Mouse (Mus musculus) intestine, embryonic 15.5 days (tissue): ENCODE results near the gene H13. TPM values are rescaled to one million over a fixed set of nuclear protein-coding genes. Genes with fewer than 3 reads are reported as not detected.

ENCODE experiments used
- ATAC-seq: fragments of 200-750 bp; cut with Nextera tagmentation; 2 replicates; pipeline ENCODE4 v1.8.0; 2017; ENCODE audit warnings: moderate TSS enrichment, moderate library complexity
- H3K27ac ChIP-seq: fragments of 300-500 bp; sonication (generic); 2 replicates; pipeline ENCODE4 v1.5.1; 2015; ENCODE audit warnings: mild to moderate bottlenecking, inconsistent platforms
- H3K27me3 ChIP-seq: fragments of 300-500 bp; sonication (generic); replicated peaks from 2 replicates; pipeline ENCODE4 v1.6.1; 2015; ENCODE audit warnings: inconsistent platforms
- H3K36me3 ChIP-seq: fragments of 300-500 bp; sonication (generic); 2 replicates; pipeline ENCODE4 v1.6.1; 2015; ENCODE audit warnings: inconsistent platforms
- H3K4me1 ChIP-seq: fragments of 300-500 bp; sonication (generic); replicated peaks from 2 replicates; pipeline ENCODE4 v1.6.1; 2015; ENCODE audit warnings: inconsistent platforms
- H3K4me2 ChIP-seq: fragments of 300-500 bp; sonication (generic); replicated peaks from 2 replicates; pipeline ENCODE4 v1.6.1; 2015; ENCODE audit warnings: mild to moderate bottlenecking, inconsistent platforms
- H3K4me3 ChIP-seq: fragments of 300-500 bp; sonication (generic); replicated peaks from 2 replicates; pipeline ENCODE4 v1.5.1; 2015; ENCODE audit warnings: inconsistent platforms
- H3K9ac ChIP-seq: fragments of 300-500 bp; sonication (generic); 2 replicates; pipeline ENCODE4 v1.6.1; 2015; ENCODE audit warnings: inconsistent platforms
- H3K9me3 ChIP-seq: fragments of 300-500 bp; sonication (generic); 2 replicates; pipeline ENCODE4 v1.6.1; 2016; ENCODE audit warnings: inconsistent platforms
- WGBS: fragments of 180-500 bp; shearing (Covaris S2); methylation state at CpG from one replicate; pipeline ENCODE4 v1.1.7; 2015; 5-methylcytosine and 5-hydroxymethylcytosine counted together
- polyA plus RNA-seq: library from polyadenylated mRNA; unstranded; fragments of >200 nt; fragmentation: Nextera tagmentation; extraction: Ambion mirVana; gene quantifications from 2 replicates; pipeline ENCODE4 v1.2.1, GENCODE M21; 2015

Gene H13
- polyA plus RNA-seq, 1 experiment from 2014 or later = 115 TPM

DNA sequence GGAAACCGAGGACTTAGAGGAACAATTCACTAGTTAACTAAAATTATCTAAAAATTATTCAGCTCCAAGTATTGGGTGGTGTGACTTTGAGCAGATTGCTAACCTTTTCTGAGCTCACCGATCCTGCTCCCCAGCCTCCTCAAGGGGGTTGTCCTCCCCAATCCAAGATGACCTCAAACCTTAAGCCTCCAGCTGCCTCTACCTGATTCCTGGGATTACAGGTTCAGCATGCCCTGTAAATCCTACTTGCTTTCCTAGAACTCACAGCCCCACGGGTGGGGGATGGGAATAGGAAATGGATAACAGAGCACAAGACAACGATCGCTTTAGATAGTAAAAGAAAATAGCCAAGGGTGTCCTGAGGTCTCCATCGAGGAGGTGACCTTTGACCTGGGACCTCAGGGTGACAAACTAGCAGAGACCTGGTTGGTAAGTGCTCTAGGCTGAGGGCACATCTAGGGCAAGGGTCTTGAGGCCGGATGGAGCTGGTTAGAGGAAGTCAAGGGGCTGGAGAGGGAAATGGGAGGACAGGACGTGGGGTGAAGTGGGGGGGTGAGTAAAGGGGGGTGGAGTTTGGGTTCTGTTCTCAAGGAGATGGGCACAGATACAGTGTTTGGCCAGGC, 59.9 kb downstream of the H13 start:
- Histone ChIP-seq H3K9me3 (no peaks in the 10 kb centered on the region), H3K4me1 (peaks cover 65% of the 10 kb centered on the region), H3K4me2 (peak overlapping the region; percentile 32; the same call in 1 of the 2 replicates), H3K36me3 (no peaks in the 10 kb centered on the region), H3K4me3 (no peak overlapping the region), H3K27me3 (no peaks in the 10 kb centered on the region), H3K27ac (peak overlapping the region; percentile 77), H3K9ac (no peak overlapping the region)
- ATAC-seq = no peak; the same call in 1 of the 2 replicates
- 30% methylated on average over 8 of the region's 8 CpGs for WGBS

DNA sequence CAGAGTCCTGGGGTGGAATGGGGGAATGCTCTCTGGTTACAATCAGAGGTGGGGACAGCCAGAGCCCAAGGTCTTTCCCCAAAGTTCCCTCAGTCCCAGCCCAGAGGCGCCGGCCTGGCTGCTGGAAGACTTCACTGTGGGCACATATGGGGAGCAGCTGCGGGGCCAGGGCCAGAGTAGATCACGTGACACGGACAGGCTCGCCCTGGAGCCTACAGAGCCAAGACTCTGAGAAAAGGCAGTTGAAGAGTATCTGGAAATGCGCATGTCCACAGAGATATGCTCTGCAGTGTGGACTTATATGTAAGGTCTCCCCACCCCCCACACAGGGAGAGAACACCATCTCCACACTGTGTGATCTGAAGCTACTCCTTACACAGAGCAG, 60.4 kb downstream of the H13 start:
- no peaks in the 10 kb centered on the region for H3K36me3 ChIP-seq
- 22% methylated on average over 7 of the region's 7 CpGs for WGBS
- H3K27ac ChIP-seq = peak overlapping the region; percentile 77
- H3K27me3 ChIP-seq = no peaks in the 10 kb centered on the region
- no peak overlapping the region for H3K4me3 ChIP-seq
- H3K4me1 ChIP-seq = peaks cover 65% of the 10 kb centered on the region
- ATAC-seq = peak; percentile 72
- H3K9ac ChIP-seq = peak overlapping the region; percentile 1; the same call in 1 of the 2 replicates
- H3K4me2 ChIP-seq = peak overlapping the region; percentile 32; the same call in 1 of the 2 replicates
- H3K9me3 ChIP-seq = no peaks in the 10 kb centered on the region

DNA sequence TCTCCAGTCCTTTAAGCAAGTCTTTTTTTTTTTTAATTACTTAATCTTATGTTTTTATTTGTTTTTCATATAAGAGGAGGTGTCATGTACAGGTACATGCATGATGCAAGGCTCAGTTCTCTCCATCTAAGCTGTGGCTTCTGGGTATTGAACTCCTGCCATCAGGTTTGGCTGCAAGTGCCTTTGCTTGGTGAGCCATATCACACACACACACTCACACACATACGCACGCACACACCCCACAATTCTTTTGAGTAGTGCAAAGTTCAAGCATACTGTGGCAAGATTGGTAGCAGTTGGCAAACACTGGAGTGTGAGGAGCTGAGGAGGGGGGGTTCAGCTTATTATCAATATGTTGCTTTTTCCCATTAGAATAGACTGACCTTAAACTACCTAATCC, 63.9 kb downstream of the H13 start:
- H3K27me3 ChIP-seq = no peaks in the 10 kb centered on the region
- H3K27ac ChIP-seq = peak overlapping the region; percentile 28; the same call in 1 of the 2 replicates
- H3K36me3 ChIP-seq = no peaks in the 10 kb centered on the region
- H3K4me3 ChIP-seq = no peak overlapping the region
- 75% methylated on average over 2 of the region's 2 CpGs for WGBS
- ATAC-seq = no peak
- H3K9me3 ChIP-seq = no peaks in the 10 kb centered on the region
- peaks cover 51% of the 10 kb centered on the region for H3K4me1 ChIP-seq
- no peak overlapping the region for H3K4me2 ChIP-seq
- no peak overlapping the region for H3K9ac ChIP-seq

- peak overlapping the region; percentile 76 for H3K4me3 ChIP-seq
- no peak overlapping the region for H3K9ac ChIP-seq
- peaks cover 46% of the 10 kb centered on the region for H3K4me1 ChIP-seq
- peak overlapping the region; percentile 86 for H3K4me2 ChIP-seq
- no peaks in the 10 kb centered on the region for H3K9me3 ChIP-seq
- H3K36me3 ChIP-seq = no peaks in the 10 kb centered on the region
- WGBS = 9% methylated on average over 10 of the region's 10 CpGs
- H3K27ac ChIP-seq = peak overlapping the region; percentile 95
- no peaks in the 10 kb centered on the region for H3K27me3 ChIP-seq
- no peak for ATAC-seq
Observed at GRCm38 (mm10) chr2:152734501-152734900, 65.2 kb downstream of the H13 start.

DNA sequence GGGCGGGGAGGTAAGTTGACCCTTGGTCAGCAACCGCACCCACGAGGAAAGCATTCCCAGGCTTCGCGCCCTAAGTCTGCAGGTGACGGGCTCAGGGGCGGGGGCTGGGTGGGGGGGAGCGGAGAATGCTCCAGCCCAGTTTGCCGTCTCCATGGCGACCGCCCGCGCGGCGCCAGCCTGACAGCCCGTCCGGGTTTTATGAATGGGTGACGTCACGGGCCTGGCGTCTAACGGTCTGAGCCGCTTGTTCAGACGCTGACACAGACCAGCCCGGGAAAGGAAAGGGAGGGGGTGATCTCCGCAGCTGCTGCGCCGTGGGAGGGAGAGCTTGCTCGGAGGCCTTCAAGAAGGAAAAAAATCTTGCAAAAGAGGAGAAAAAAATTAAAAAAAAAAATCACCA, 65.7 kb downstream of the H13 start:
- peaks cover 41% of the 10 kb centered on the region for H3K4me1 ChIP-seq
- peak overlapping the region; percentile 86 for H3K4me2 ChIP-seq
- WGBS = under 1% methylated on average over 28 of the region's 28 CpGs
- peak overlapping the region; percentile 40; the same call in 1 of the 2 replicates for H3K9ac ChIP-seq
- peak overlapping the region; percentile 95 for H3K27ac ChIP-seq
- no peaks in the 10 kb centered on the region for H3K27me3 ChIP-seq
- H3K9me3 ChIP-seq = no peaks in the 10 kb centered on the region
- H3K36me3 ChIP-seq = no peaks in the 10 kb centered on the region
- H3K4me3 ChIP-seq = peak overlapping the region; percentile 76
- peak; percentile 80 for ATAC-seq

DNA sequence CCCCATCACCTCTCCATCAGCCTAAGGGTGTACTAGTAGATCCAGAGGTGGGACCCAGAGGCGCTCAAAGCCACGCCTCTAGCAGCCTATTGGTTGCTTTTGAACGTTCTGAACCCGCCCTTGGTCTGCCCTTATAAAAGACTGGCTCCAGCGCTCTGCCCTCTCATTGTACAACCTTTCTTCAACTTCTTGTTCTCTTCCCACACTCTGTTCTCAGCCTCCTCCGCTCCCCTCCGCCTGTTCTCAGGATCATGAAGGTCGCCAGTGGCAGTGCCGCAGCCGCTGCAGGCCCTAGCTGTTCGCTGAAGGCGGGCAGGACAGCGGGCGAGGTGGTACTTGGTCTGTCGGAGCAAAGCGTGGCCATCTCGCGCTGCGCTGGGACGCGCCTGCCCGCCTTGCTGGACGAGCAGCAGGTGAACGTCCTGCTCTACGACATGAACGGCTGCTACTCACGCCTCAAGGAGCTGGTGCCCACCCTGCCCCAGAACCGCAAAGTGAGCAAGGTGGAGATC, 66.9 kb downstream of the H13 start, which contains the start of gene Id1:
Gene Id1 (plus strand): TSS at position 162 of the 512 bp plus-strand sequence.
- no peaks in the 10 kb centered on the region for H3K36me3 ChIP-seq
- WGBS = under 1% methylated on average over 28 of the region's 28 CpGs
- no peaks in the 10 kb centered on the region for H3K9me3 ChIP-seq
- no peaks in the 10 kb centered on the region for H3K27me3 ChIP-seq
- peak within 1 kb of the TSS; percentile 95 for H3K27ac ChIP-seq
- peaks cover 44% of the 10 kb centered on the region for H3K4me1 ChIP-seq
- H3K4me2 ChIP-seq = peak within 1 kb of the TSS; percentile 86
- peak within 1 kb of the TSS; percentile 87 for H3K9ac ChIP-seq
- peak; percentile 60 for ATAC-seq
- peak within 1 kb of the TSS; percentile 76 for H3K4me3 ChIP-seq

- peak overlapping the region; percentile 95 for H3K27ac ChIP-seq
- H3K9ac ChIP-seq = peak overlapping the region; percentile 87
- no peaks in the 10 kb centered on the region for H3K9me3 ChIP-seq
- H3K4me1 ChIP-seq = peaks cover 50% of the 10 kb centered on the region
- no peaks in the 10 kb centered on the region for H3K27me3 ChIP-seq
- H3K36me3 ChIP-seq = no peaks in the 10 kb centered on the region
- WGBS = under 1% methylated on average over 22 of the region's 22 CpGs
- no peak for ATAC-seq
- peak overlapping the region; percentile 86 for H3K4me2 ChIP-seq
- H3K4me3 ChIP-seq = peak overlapping the region; percentile 76
Observed at GRCm38 (mm10) chr2:152736748-152737147, 67.5 kb downstream of the H13 start.

GRCm38 (mm10) chr2:152737306-152738221, 68.3 kb downstream of the H13 start:
- ATAC-seq = no peak
- 20% methylated on average over 10 of the region's 10 CpGs for WGBS
- Histone ChIP-seq H3K27me3 (no peaks in the 10 kb centered on the region), H3K4me3 (peak overlapping the region; percentile 76), H3K4me2 (peak overlapping the region; percentile 86), H3K9ac (peak overlapping the region; percentile 87), H3K27ac (peak overlapping the region; percentile 93), H3K9me3 (no peaks in the 10 kb centered on the region), H3K4me1 (peaks cover 53% of the 10 kb centered on the region), H3K36me3 (no peaks in the 10 kb centered on the region)

- Histone ChIP-seq H3K27ac (peak overlapping the region; percentile 93), H3K4me1 (peaks cover 49% of the 10 kb centered on the region), H3K9me3 (no peaks in the 10 kb centered on the region), H3K27me3 (no peaks in the 10 kb centered on the region), H3K4me3 (peak overlapping the region; percentile 76), H3K36me3 (no peaks in the 10 kb centered on the region), H3K4me2 (peak overlapping the region; percentile 86), H3K9ac (peak overlapping the region; percentile 87)
- WGBS = 46% methylated on average over 2 of the region's 2 CpGs
- ATAC-seq = no peak
Observed at GRCm38 (mm10) chr2:152738341-152738740, 69.1 kb downstream of the H13 start.

GRCm38 (mm10) chr2:152739031-152739841, 70.0 kb downstream of the H13 start:
- H3K27ac ChIP-seq = peak overlapping the region; percentile 93
- H3K4me3 ChIP-seq = peak overlapping the region; percentile 76
- H3K4me1 ChIP-seq = peaks cover 40% of the 10 kb centered on the region
- peak overlapping the region; percentile 86 for H3K4me2 ChIP-seq
- no peaks in the 10 kb centered on the region for H3K27me3 ChIP-seq
- H3K9me3 ChIP-seq = no peaks in the 10 kb centered on the region
- H3K36me3 ChIP-seq = no peaks in the 10 kb centered on the region
- 1% methylated on average over 35 of the region's 36 CpGs for WGBS
- peak; percentile 73 for ATAC-seq
- peak overlapping the region; percentile 2; the same call in 1 of the 2 replicates for H3K9ac ChIP-seq

DNA sequence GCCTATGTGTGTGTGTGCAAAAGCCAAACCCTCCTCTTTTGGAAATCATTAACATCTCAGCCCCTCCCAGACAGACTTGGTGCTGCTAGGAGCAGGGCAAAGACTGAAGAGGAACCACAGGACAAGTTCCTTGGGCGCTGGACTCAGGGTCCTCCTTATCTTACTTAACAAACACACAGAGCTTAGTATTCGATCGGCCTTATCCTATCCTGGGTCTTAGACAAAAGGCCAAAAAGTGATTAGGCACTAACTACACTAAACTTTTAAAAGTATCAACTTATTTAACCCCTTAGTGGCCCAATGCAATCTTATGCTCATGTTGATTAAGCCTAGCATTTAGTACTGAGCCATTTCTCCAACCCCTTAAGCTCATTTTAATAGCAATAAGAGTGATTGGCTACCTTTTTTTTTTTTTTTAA, 70.6 kb downstream of the H13 start:
- H3K4me1 ChIP-seq = peaks cover 36% of the 10 kb centered on the region
- no peak overlapping the region for H3K4me3 ChIP-seq
- no peaks in the 10 kb centered on the region for H3K36me3 ChIP-seq
- H3K9me3 ChIP-seq = no peaks in the 10 kb centered on the region
- no peak overlapping the region for H3K9ac ChIP-seq
- WGBS = 11% methylated on average over 3 of the region's 3 CpGs
- H3K27ac ChIP-seq = peak overlapping the region; percentile 93
- ATAC-seq = peak; percentile 74
- H3K4me2 ChIP-seq = peak overlapping the region; percentile 86
- no peaks in the 10 kb centered on the region for H3K27me3 ChIP-seq
